Mouse (Mus musculus) cerebellum, adult 2 months (tissue): ENCODE data around the gene Sod1. TPM values are rescaled to one million over a fixed set of nuclear protein-coding genes. Genes with fewer than 3 reads are reported as not detected.
A peak's percentile ranks its signal among the peaks of the same experiment; 100 is the strongest.
"Not testable (repeated sequence)": the region's sequence is repeated elsewhere in the genome, so short reads cannot be mapped to it uniquely, and the experiment has no call there.

Experiments
- DNase-seq, 2 experiments: peaks; one replicate each; pipeline ENCODE4 v3.0.0; 2021
- H3K27ac ChIP-seq: fragments of 200-500 bp; 2 replicates; pipeline ENCODE4 v1.5.1; 2012; ENCODE audit warnings: low read length, control low read depth, inconsistent platforms; ENCODE audit not compliant: insufficient read depth
- H3K27me3 ChIP-seq: fragments of 200-500 bp; 2 replicates; pipeline ENCODE4 v1.6.1; 2012; ENCODE audit warnings: inconsistent platforms, mild to moderate bottlenecking, low read length, moderate library complexity; ENCODE audit not compliant: control insufficient read depth, insufficient read depth
- H3K4me1 ChIP-seq: fragments of 200-500 bp; 2 replicates; pipeline ENCODE4 v1.6.1; 2011; ENCODE audit warnings: low read length; ENCODE audit not compliant: control insufficient read depth, insufficient read depth
- H3K4me3 ChIP-seq: fragments of 200-500 bp; replicated peaks from 2 replicates; pipeline ENCODE3; 2011; ENCODE audit warnings: mild to moderate bottlenecking, low read depth, low read length, control low read depth; ENCODE audit not compliant: insufficient read depth
- CTCF ChIP-seq: fragments of 200-500 bp; IDR thresholded peaks from 2 replicates; pipeline ENCODE4 v1.5.1; 2011; ENCODE audit warnings: low read depth, mild to moderate bottlenecking, control low read depth, low read length, moderate library complexity, borderline replicate concordance; ENCODE audit not compliant: insufficient read depth
- POLR2A ChIP-seq: fragments of 200-500 bp; IDR thresholded peaks from 2 replicates; pipeline ENCODE4 v1.6.1; 2011; ENCODE audit warnings: low read length, control low read depth, borderline replicate concordance; ENCODE audit not compliant: insufficient read depth
- WGBS: fragments of 180-500 bp; shearing (Covaris S2); methylation state at CpG from one replicate; pipeline ENCODE4 v1.1.7; 2018; 5-methylcytosine and 5-hydroxymethylcytosine counted together
- polyA plus RNA-seq: library from polyadenylated mRNA; depleted of rRNA; stranded (reverse); fragments of >200 nt; gene quantifications from 2 replicates; pipeline ENCODE4 v1.2.3, GENCODE M21; 2012

The Sod1 gene
- polyA plus RNA-seq, 1 experiment, result 752 TPM

DNA sequence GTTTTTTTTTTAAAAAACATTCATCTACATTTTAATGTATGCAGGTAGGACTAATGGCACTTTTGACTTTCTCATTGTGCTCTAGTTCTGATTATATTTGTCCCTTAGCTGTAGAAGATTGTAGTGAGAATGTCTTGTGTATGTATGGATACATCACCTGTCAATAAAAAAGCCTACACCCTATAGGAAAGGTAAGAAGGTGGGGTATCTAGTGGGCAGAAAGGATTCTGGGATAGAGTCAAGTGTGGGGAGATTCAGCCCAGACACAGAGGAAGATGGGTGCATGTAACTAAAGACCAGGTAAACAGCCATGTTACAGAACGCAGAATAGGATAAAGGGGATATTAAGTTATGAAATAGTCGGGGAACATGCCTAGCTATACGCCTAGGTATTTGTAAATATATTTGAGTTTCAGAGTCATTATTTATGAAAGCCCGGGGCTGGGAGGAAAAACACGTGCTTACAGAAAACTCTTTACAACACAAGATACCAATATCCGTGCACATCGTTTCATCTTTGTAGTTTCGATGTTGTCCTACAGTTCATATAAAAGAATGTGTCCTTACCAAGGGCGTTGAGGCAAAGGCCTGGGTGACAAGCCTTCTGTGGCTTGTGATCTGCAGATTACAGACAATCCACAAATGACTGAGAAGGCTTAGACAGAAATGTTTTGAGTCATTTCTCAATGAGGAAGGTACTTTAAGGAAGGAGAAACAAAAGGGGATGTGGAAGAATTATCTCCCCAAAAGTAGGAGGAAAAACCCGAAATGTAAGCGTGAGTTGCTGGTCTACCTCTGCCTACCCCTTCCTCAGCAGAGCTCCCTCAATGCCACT lies 5.6 kb upstream of the Sod1 start:
- no peak overlapping the region for H3K4me3 ChIP-seq
- no peak overlapping the region for H3K27ac ChIP-seq
- H3K27me3 ChIP-seq, result no peaks in the 10 kb centered on the region; the same call in 1 of the 2 replicates
- no peaks in the 10 kb centered on the region for H3K4me1 ChIP-seq
- TF ChIP-seq POLR2A, result no peak
- TF ChIP-seq CTCF, result no peak
- 93% methylated on average over 11 of the region's 11 CpGs for WGBS
- DNase-seq, result no peak

DNA sequence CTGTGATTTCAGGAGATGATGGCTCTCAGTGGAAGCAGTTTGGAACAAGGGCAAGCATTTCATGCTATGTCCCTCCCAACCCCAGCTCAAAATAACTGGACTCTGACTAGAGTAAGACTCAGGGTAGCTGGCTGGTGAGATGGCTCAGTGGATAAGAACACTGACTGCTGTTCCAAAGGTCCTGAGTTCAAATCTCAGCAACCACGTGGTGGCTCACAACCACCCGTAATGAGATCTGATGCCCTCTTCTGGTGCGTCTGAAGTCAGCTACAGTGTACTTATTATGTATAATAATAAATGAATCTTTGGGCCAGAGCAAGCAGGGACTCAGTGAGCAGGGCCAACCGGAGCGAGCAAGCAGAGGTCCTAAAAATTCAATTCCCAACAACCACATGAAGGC lies 4.7 kb upstream of the Sod1 start:
- not testable (repeated sequence) for H3K4me3 ChIP-seq, H3K4me1 ChIP-seq, H3K27ac ChIP-seq, H3K27me3 ChIP-seq, DNase-seq
- 87% methylated on average over 5 of the region's 5 CpGs for WGBS

DNA sequence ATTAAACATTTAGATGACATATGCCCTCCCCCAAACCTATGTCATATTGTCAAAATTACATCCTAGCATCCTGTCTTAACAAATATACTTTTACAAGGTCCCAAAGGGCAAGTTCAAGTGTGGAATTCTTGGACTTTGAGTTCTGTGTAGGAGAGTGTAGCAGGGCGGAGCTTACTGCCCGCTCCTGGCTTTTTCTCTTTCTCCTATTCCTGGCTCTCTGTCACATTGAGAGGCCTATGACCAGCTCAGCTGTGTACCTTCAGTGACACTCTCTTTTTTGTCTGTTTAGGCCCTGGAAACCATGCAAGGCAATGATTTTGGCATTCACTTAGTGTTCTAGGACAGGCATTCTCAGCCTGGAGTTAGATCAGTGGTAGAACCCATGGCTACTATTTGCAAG lies 4.1 kb upstream of the Sod1 start:
- TF ChIP-seq CTCF, result no peak
- Histone ChIP-seq H3K27ac (no peak overlapping the region), H3K27me3 (no peaks in the 10 kb centered on the region; the same call in 1 of the 2 replicates), H3K4me3 (no peak overlapping the region), H3K4me1 (no peaks in the 10 kb centered on the region)
- 94% methylated on average over 2 of the region's 2 CpGs for WGBS
- DNase-seq, result no peak

DNA sequence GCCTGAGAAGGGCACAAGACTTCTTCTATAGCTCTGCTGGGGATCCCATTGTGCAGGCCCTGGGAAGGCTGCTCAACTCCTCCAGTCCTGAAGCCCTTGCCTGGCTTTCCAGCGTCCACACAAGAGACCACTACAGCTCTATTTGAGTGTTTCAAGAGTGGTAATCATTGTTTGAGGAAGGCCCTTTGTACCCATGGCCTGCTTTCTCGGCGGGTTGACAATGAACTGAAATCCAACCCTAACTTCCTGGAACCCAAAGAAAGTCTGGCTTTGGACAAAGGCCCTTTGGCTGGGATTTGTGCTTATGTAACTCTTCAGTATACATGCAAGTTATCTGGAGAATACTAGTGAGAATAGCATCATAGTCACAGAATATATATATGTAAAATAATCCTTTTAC lies 3.2 kb upstream of the Sod1 start:
- 48% methylated on average over 3 of the region's 3 CpGs for WGBS

DNA sequence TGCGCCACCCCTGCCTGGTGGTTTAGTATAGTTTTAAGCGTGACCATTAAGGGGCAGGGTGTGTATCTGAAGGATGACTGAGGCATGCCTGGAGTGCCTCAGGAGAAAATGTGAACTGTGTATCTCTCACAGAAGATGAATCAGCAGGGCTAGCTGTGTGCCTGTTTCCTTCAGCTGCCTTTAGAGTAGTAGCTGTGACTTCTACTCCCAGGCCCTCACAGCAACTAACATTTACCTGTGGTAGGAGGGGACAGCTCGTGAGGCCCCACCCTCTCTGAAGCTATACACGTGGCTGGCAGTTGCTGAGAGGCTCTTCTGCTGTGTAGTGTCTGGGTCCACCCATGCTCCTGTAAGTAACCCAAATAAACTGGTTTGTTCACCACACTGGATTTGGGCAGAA lies 2.6 kb upstream of the Sod1 start:
- Histone ChIP-seq H3K4me3 (no peak overlapping the region), H3K27ac (no peak overlapping the region), H3K4me1 (no peaks in the 10 kb centered on the region; the same call in 1 of the 2 replicates), H3K27me3 (no peaks in the 10 kb centered on the region)
- no peak for DNase-seq
- no peak for TF ChIP-seq CTCF
- no peak for TF ChIP-seq POLR2A
- WGBS, result 86% methylated on average over 4 of the region's 4 CpGs

More for the DNA sequence above, 3.2 kb upstream of the Sod1 start:
- DNase-seq, result no peak
- no peak overlapping the region for H3K4me3 ChIP-seq
- no peak overlapping the region for H3K27ac ChIP-seq
- TF ChIP-seq POLR2A (no peak), CTCF (no peak)
- H3K27me3 ChIP-seq, result no peaks in the 10 kb centered on the region
- no peaks in the 10 kb centered on the region; the same call in 1 of the 2 replicates for H3K4me1 ChIP-seq

DNA sequence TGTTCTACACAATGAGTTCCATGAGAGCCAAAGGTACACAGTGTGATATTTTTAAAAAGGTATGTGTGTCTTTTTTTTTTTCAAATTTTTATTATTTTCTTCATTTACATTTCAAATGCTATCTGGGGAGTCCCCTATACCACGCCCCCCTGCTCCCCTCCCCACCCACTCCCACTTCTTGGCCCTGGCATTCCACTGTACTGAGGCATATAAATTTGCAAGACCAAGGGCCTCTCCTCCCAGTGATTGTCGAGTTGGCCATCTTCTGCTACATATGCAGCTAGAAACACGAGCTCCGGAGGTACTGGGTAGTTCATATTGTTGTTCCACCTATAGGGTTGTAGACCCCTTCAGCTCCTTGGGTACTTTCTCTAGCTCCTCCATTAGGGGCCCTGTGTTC lies 1.1 kb upstream of the Sod1 start:
- WGBS, result 55% methylated on average over 4 of the region's 4 CpGs
- not testable (repeated sequence) for H3K4me1 ChIP-seq, DNase-seq, H3K27me3 ChIP-seq, H3K27ac ChIP-seq, H3K4me3 ChIP-seq

DNA sequence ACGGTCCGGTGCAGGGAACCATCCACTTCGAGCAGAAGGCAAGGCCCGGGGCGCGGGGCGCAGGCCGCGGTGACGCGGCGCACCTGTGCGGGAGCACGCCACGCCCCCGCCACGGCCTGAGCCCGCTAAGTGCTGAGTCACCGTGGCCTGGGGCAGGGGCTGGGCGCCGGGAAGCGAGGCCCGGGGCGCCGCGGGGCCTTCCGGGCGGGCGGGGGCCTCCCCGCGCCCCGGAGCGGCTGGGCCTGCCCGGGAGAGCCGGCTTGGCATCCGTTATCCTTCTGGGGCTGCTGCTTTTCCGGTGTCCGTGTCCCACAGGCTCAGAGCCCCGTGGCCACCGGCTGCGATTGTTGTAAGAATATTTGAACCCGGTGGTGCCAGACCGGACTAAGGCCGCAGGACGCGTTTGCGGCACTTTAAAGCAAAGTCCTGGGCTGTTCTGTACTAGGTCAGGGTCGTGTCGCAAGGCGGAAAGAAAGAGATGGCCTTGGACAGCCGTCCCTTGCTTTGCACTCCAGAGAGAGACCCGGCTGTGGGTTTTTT lies 408 bp downstream of the Sod1 start:
- Histone ChIP-seq H3K4me1 (no peaks in the 10 kb centered on the region; the same call in 1 of the 2 replicates), H3K27ac (peak overlapping the region; percentile 57), H3K27me3 (no peaks in the 10 kb centered on the region), H3K4me3 (peak overlapping the region; percentile 95)
- TF ChIP-seq CTCF (no peak), POLR2A (no peak)
- no peak for DNase-seq
- 1% methylated on average over 52 of the region's 52 CpGs for whole genome bisulfite sequencing

DNA sequence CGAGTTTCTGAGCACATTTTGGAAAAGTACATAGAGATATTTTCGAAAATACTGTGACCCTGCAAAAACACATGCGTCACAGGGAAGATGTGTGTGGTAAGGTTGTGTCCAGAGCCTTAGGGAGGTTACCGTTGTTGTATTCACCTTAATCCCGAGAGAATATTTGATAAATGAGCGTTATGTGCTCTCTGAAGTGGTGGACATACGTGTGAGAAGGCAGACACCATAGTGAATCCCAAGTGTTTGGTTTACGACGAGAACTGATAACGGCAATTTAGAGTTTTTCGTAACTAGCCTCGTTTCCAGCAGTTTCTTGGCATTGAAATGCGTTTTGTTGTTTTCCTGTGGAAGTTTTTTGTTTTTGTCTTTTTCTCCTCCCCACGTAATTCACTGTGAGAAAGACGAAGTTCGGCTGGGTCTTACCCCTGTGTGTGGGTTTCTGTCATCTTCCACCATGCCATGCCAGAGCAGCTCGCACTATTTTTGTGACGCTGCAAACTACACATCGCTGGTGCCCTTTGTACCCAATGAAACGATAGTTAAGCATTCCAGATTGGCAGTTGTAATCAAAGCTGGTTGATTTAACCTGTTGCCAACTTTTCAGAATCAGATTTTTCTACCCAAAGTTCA lies 1.0 kb downstream of the Sod1 start:
- H3K27me3 ChIP-seq, result no peaks in the 10 kb centered on the region

More for the DNA sequence above, 1.0 kb downstream of the Sod1 start:
- no peak for DNase-seq
- Histone ChIP-seq H3K4me1 (no peaks in the 10 kb centered on the region; the same call in 1 of the 2 replicates), H3K4me3 (peak overlapping the region; percentile 95), H3K27ac (peak overlapping the region; percentile 57; the same call in 1 of the 2 replicates)
- no peak for TF ChIP-seq POLR2A
- TF ChIP-seq CTCF, result no peak
- WGBS, result 2% methylated on average over 20 of the region's 20 CpGs
